Mouse (Mus musculus): ENCODE measurements around the gene Arl9. TPM values are rescaled to one million over a fixed set of nuclear protein-coding genes. Genes with fewer than 3 reads are reported as not detected.

Gene Arl9
- polyA plus RNA-seq, 1 experiment from 2014 or later = not detected

DNA sequence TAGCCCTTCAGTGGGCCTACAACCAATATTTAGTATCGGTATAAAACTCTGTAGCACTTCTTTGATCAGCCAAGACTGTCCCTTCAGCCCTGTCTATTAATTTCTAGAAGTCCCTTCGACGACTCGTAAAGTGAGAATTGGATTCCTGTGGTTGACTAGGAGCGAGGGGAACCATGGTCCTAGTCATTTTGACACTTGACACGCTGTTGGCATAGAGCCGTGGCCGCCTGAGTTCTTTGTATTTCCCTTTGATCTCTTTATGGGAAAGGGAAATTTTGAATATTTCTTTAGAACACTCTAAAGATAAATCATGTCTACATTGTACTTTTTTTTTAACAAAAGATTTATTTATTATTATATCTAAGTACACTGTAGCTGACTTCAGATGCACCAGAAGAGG lies 28.1 kb upstream of the Arl9 start:
- WGBS = 88% methylated on average over 8 of the region's 8 CpGs
- no peak for ATAC-seq (replicated peaks)
- no peak overlapping the region for H3K9ac ChIP-seq (replicated peaks)
- H3K4me2 ChIP-seq (replicated peaks) = peak overlapping the region; percentile 76
- no peak overlapping the region for H3K27ac ChIP-seq (replicated peaks)
- H3K36me3 ChIP-seq = peaks cover 26% of the 10 kb centered on the region
- no peaks in the 10 kb centered on the region for H3K9me3 ChIP-seq
- H3K4me3 ChIP-seq = peak overlapping the region; percentile 72
- H3K27me3 ChIP-seq = no peaks in the 10 kb centered on the region
- peaks cover 22% of the 10 kb centered on the region for H3K4me1 ChIP-seq

DNA sequence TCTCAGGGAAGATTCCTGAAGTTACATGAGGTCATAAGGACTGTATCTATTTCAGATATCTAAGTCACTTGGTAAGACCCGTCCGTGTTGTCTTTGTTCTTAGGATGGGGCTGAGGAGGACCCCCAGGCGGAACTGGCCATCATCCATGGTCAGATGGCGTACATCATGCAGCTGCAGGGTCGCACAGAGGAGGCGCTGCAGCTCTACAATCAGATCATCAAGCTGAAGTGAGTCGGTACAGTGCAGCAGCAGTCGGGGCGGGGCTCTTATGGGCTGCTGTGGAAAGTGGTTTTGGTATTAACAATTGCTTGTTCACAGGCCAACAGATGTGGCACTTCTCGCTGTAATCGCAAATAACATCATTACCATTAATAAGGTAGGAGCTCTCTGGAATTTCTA lies 19.8 kb upstream of the Arl9 start:
- no peak overlapping the region for H3K27ac ChIP-seq (replicated peaks)
- WGBS = 93% methylated on average over 11 of the region's 11 CpGs
- no peaks in the 10 kb centered on the region for H3K4me1 ChIP-seq
- H3K4me2 ChIP-seq (replicated peaks) = no peak overlapping the region
- H3K36me3 ChIP-seq = peaks cover 72% of the 10 kb centered on the region
- no peaks in the 10 kb centered on the region for H3K27me3 ChIP-seq
- ATAC-seq (replicated peaks) = no peak
- no peak overlapping the region for H3K9ac ChIP-seq (replicated peaks)
- H3K9me3 ChIP-seq = no peaks in the 10 kb centered on the region
- no peak overlapping the region for H3K4me3 ChIP-seq

DNA sequence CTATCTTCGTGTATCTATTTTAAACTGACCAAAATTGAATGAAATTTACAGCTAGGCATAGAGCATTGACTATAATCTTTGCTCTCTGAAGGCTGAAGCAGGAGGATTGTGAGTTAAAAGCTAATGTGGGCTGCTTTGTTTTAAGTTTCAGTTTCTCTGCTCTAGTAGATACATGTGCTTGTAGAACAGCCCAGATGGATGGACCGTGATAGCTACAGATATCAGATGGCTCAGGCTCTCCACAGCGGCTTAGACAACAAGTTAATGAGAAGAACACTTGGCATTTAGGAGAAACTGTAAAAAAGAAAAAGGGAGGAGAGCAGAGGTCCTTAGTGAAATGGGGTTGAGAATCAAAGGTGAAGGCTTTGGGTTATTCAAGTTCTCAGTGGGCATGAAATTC lies 13.1 kb upstream of the Arl9 start:
- Histone ChIP-seq H3K4me1 (no peaks in the 10 kb centered on the region), H3K27me3 (no peaks in the 10 kb centered on the region), H3K36me3 (peaks cover 76% of the 10 kb centered on the region), H3K4me2 (replicated peaks) (no peak overlapping the region), H3K4me3 (no peak overlapping the region), H3K27ac (replicated peaks) (no peak overlapping the region), H3K9me3 (no peaks in the 10 kb centered on the region), H3K9ac (replicated peaks) (no peak overlapping the region)
- WGBS = 95% methylated on average over 3 of the region's 3 CpGs
- ATAC-seq (replicated peaks) = no peak

DNA sequence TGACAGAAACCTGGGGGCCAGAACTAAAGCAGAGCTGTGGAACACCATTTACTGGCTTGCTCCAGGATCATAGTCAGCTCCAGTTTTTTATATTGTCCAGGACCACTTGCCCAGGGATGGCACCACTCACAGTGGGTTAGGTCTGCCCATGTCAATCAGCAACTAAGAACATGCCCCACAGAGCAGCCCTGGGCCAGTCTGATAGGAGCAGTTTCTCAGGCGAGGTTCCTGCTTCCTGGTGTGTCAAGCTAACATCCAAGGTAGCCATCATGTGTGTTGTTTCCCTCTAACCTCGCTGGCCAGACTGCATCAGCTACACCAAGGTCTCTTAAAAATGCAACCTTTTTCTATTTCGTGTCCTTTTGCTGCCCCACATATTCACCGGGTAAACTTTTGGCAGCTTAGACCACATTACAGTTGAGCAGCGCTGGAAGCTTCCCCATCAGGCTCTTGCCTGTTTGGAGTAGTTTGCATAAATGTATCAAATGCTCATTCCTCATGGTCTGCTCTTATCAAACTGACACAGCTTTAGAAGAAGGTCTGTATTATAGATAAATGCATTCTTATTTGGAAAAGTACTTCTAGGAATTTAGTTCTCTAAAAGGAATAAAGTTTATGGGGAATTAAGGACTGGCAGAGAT lies 10.6 kb upstream of the Arl9 start:
- ATAC-seq (replicated peaks) = no peak
- no peaks in the 10 kb centered on the region for H3K4me1 ChIP-seq
- H3K4me2 ChIP-seq (replicated peaks) = no peak overlapping the region
- H3K27me3 ChIP-seq = no peaks in the 10 kb centered on the region
- no peak overlapping the region for H3K27ac ChIP-seq (replicated peaks)
- H3K4me3 ChIP-seq = no peak overlapping the region
- H3K9ac ChIP-seq (replicated peaks) = no peak overlapping the region
- WGBS = 92% methylated on average over 5 of the region's 5 CpGs
- H3K36me3 ChIP-seq = peaks cover 80% of the 10 kb centered on the region
- H3K9me3 ChIP-seq = no peaks in the 10 kb centered on the region

DNA sequence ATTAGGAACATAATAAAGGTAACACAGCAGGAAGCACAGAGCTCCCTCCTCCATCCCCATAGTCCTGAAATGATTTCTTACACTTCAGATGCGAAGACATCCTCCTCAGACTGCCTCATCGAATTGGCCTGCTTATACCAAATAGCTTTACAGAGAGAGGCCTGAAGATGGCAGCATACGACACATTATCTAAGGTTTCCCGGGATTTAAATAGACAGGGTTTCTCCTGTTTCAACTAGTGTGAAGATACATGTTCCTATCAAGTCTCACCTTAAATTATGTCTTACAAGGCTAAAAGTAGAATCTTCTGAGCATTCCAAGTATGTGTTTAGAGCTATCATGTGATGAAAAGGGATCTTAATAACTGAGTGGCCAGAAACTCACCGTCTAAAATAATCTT lies 5.4 kb upstream of the Arl9 start:
- Histone ChIP-seq H3K4me2 (replicated peaks) (no peak overlapping the region), H3K36me3 (peaks cover 59% of the 10 kb centered on the region), H3K27ac (replicated peaks) (no peak overlapping the region), H3K27me3 (no peaks in the 10 kb centered on the region), H3K9ac (replicated peaks) (no peak overlapping the region), H3K9me3 (no peaks in the 10 kb centered on the region), H3K4me1 (no peaks in the 10 kb centered on the region), H3K4me3 (no peak overlapping the region)
- ATAC-seq (replicated peaks) = peak; percentile 61
- 46% methylated on average over 5 of the region's 5 CpGs for WGBS

DNA sequence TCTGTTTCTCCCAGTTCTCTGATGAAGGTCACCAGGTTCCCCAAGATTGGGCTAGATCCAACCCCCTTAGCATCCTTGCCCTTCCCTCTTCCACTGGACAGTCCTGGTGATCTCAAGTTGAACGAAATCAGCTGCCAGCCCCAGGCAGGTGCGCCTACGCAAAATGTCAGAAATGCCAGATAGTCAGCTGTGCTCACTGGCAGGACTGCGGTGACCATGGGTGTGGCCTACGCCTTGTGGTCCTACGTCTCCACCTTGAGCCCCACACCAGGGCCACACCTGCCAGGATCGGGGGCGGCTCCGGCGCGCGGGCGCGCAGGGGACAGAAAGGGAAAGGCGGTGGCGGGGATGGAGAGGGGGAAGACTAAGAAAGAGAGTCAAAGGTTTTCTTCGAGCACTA lies 2.7 kb upstream of the Arl9 start:
- no peak for ATAC-seq (replicated peaks)
- H3K9me3 ChIP-seq = no peaks in the 10 kb centered on the region
- 94% methylated on average over 17 of the region's 17 CpGs for WGBS

DNA sequence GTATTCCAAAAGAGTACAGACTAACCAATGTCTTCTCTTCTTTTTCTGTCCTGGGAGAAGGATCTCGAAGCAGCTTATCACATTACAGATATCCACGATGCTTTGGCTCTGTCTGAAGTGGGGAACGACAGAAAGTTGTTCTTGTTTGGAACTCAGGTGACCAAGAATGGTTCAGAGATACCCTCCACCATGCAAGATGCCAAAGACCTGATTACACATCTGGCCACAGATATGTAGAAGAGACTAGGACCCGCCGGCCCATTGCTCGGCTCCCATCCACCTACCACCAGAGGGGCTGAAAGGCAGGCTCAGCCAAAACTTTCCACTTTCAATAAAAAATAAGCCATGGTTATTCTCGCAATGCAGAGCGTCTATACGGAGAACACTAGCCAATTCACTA lies 6.5 kb downstream of the Arl9 start:
- H3K4me2 ChIP-seq (replicated peaks) = no peak overlapping the region
- no peaks in the 10 kb centered on the region for H3K9me3 ChIP-seq
- H3K9ac ChIP-seq (replicated peaks) = no peak overlapping the region
- no peak overlapping the region for H3K27ac ChIP-seq (replicated peaks)
- 91% methylated on average over 9 of the region's 9 CpGs for WGBS
- H3K27me3 ChIP-seq = no peaks in the 10 kb centered on the region
- no peaks in the 10 kb centered on the region for H3K4me1 ChIP-seq
- no peak overlapping the region for H3K4me3 ChIP-seq
- H3K36me3 ChIP-seq = no peaks in the 10 kb centered on the region
- ATAC-seq (replicated peaks) = no peak

More for the DNA sequence above, 2.7 kb upstream of the Arl9 start:
- Histone ChIP-seq H3K27ac (replicated peaks) (no peak overlapping the region), H3K4me2 (replicated peaks) (no peak overlapping the region), H3K4me1 (no peaks in the 10 kb centered on the region), H3K4me3 (no peak overlapping the region), H3K27me3 (no peaks in the 10 kb centered on the region), H3K36me3 (peaks cover 34% of the 10 kb centered on the region), H3K9ac (replicated peaks) (no peak overlapping the region)

DNA sequence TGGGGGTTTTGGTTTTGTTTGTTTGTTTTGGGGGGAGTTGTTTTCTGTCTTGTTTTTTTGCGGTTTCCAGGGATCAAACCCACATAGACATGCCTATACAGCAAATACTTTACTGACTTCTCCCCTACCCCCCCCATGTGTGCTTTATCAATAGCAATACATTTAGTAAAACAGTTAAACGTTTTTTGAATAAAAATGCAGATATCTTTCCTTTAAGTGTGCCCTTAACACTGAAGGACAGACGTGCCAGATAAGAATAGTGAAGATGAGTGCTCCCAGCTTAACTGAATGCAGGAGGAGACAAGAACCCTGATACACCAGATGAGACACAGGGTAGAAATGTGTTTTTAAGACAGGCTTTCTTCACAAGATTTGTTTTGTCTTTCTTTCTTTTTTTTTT lies 7.2 kb downstream of the Arl9 start:
- H3K36me3 ChIP-seq = no peaks in the 10 kb centered on the region
- no peak overlapping the region for H3K4me2 ChIP-seq (replicated peaks)
- H3K27ac ChIP-seq (replicated peaks) = no peak overlapping the region
- H3K27me3 ChIP-seq = no peaks in the 10 kb centered on the region
- no peak for ATAC-seq (replicated peaks)
- H3K4me3 ChIP-seq = no peak overlapping the region
- H3K4me1 ChIP-seq = peaks cover 5% of the 10 kb centered on the region; the same call in 1 of the 2 replicates
- 65% methylated on average over 3 of the region's 3 CpGs for WGBS
- no peaks in the 10 kb centered on the region for H3K9me3 ChIP-seq
- H3K9ac ChIP-seq (replicated peaks) = no peak overlapping the region

DNA sequence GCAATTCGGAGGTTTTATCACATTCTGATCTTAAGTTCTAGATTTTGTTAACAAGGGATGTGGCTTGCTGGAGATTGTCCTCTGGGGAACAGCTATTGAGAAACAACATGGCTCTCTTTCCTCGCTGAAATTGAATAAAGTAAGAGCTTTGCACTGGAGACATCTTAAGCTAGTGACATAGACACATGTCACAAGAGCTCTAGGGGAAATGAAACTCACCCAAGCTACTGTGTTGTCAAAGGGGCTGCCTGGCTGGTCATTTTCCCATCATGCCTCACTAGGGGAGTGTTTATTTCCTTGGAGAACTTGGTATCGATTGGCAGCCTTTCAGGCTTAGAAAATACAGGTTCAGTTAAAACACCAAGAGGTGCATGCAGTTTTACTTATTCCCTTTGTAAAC lies 9.3 kb downstream of the Arl9 start:
- Histone ChIP-seq H3K4me2 (replicated peaks) (no peak overlapping the region), H3K9me3 (no peaks in the 10 kb centered on the region), H3K4me3 (no peak overlapping the region), H3K4me1 (peaks cover 8% of the 10 kb centered on the region; the same call in 1 of the 2 replicates), H3K27me3 (peaks cover 3% of the 10 kb centered on the region; the same call in 1 of the 2 replicates), H3K9ac (replicated peaks) (no peak overlapping the region), H3K36me3 (no peaks in the 10 kb centered on the region), H3K27ac (replicated peaks) (no peak overlapping the region)
- WGBS = 84% methylated on average over 3 of the region's 3 CpGs
- ATAC-seq (replicated peaks) = no peak

DNA sequence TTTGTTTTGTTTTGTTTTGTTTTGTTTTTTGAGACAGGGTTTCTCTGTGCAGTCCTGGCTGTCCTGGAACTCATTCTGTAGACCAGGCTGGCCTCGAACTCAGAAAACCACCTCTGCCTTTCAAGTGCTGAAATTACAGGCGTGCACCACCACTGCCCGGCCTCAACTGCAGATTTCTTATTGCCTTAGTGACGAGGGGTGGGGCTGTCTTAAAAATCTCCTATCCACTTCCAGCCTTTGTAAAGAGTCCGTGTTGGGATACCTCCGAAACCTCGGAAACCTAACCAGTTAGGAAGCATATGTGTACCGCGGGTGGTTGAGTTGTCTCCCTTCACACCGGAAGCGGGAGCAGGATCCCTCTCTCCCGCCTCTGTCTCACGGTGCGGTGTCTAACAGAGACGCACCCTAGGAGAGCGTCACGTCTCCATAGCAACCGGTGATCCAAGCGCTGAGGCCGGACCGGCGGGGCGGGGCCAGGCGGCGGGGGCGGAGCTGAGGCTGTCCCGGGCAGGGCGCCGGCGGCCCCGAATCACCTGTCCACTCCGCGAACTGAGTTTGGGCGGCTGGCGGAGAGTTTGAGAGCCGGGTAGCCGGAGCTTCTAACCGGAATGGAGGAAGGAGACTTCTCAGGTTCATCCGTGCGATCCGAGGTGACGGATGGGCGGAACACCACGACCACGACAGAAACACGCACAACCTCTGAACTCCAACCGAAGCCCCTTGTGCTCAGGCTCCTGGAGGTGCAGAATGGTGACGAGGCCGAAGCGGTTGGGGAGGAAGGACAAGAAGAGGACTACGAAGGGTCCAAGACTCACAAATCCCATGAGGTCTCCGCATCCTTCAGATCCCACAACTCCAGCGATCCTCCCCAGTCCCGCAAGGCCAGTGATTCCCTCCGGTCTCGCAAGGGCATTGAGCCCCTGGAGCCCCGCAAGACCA lies 12.0 kb downstream of the Arl9 start, which contains the start of gene Thegl:
Gene Thegl, plus strand, starts transcription at position 480 of the 939 bp plus-strand sequence.
- 10% methylated on average over 57 of the region's 57 CpGs for WGBS

DNA sequence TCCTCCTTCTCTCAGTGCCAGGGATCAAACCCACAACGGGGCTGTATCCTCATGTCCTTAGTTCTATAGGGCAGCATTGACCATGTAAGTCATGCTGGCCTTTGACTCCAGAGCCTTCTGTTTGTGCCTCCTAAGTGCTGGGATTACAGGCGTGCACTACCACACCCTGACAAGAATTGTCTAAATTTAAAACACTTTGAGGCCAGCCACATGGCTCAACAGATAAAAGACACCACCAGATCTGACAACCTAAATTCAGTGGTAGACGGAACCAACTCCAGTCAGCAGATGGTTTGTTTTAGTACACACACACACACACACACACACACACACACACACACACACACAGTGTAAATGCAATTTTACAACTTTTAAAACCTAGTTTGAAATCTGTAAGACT lies 24.2 kb downstream of the Arl9 start:
- no peak for ATAC-seq (replicated peaks)
- no peak overlapping the region for H3K4me2 ChIP-seq (replicated peaks)
- H3K27me3 ChIP-seq = no peaks in the 10 kb centered on the region
- H3K36me3 ChIP-seq = no peaks in the 10 kb centered on the region
- 79% methylated on average over 3 of the region's 3 CpGs for WGBS
- H3K9me3 ChIP-seq = no peaks in the 10 kb centered on the region
- no peak overlapping the region for H3K9ac ChIP-seq (replicated peaks)
- no peaks in the 10 kb centered on the region for H3K4me1 ChIP-seq
- H3K4me3 ChIP-seq = no peak overlapping the region
- no peak overlapping the region for H3K27ac ChIP-seq (replicated peaks)

More for the DNA sequence above, 12.0 kb downstream of the Arl9 start, which contains the start of gene Thegl:
- H3K27me3 ChIP-seq = peaks cover 3% of the 10 kb centered on the region; the same call in 1 of the 2 replicates
- H3K27ac ChIP-seq (replicated peaks) = no peak within 1 kb of the TSS
- no peaks in the 10 kb centered on the region for H3K36me3 ChIP-seq
- H3K9ac ChIP-seq (replicated peaks) = peak within 1 kb of the TSS; percentile 55
- peak within 1 kb of the TSS; percentile 90 for H3K4me2 ChIP-seq (replicated peaks)
- ATAC-seq (replicated peaks) = peak; percentile 97
- H3K4me1 ChIP-seq = peaks cover 8% of the 10 kb centered on the region; the same call in 1 of the 2 replicates
- peak within 1 kb of the TSS; percentile 70 for H3K4me3 ChIP-seq
- H3K9me3 ChIP-seq = no peaks in the 10 kb centered on the region

DNA sequence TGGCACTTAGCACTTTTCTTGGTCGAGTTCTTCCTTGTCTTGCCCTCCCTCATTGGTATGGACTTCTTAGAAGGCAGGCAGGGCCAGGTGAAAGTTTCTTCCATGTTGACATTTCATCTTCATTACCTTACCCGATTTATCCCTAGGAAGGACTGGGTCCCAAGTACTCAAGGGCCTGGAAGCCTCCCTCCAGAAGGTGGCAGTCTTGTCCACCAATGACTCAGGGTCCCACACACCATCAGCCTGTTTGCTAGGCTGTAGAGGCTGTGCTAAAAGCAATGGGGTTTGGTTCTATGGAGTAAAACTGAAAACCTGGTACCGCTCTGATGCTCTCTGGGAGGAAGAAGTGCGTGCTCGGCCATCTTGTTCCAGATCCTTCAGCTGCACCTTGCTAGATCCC lies 25.9 kb downstream of the Arl9 start:
- Histone ChIP-seq H3K27me3 (no peaks in the 10 kb centered on the region), H3K36me3 (no peaks in the 10 kb centered on the region), H3K4me1 (no peaks in the 10 kb centered on the region), H3K27ac (replicated peaks) (no peak overlapping the region), H3K4me2 (replicated peaks) (no peak overlapping the region), H3K4me3 (no peak overlapping the region), H3K9me3 (no peaks in the 10 kb centered on the region), H3K9ac (replicated peaks) (no peak overlapping the region)
- 77% methylated on average over 5 of the region's 5 CpGs for WGBS
- ATAC-seq (replicated peaks) = no peak

All from forebrain, embryonic 15.5 days (tissue).